Mouse (Mus musculus) right cerebral cortex, adult 18-20 months (tissue): ENCODE measurements around the gene Inf2.

Experiments used
- DNase-seq: peaks from one replicate; pipeline ENCODE4 v3.0.0; 2022; ENCODE audit warnings: mixed read lengths

The Inf2 gene

GRCm38 (mm10) chr12:112596454-112596853 lies 7.9 kb downstream of the Inf2 start:
- DNase-seq: no peak

GRCm38 (mm10) chr12:112596891-112597500 lies 8.4 kb downstream of the Inf2 start:
- no peak for DNase-seq

- peak; percentile 68 for DNase-seq
Measured at GRCm38 (mm10) chr12:112597618-112598017, 9.0 kb downstream of the Inf2 start.

- no peak for DNase-seq
Measured at GRCm38 (mm10) chr12:112599198-112599597, 10.6 kb downstream of the Inf2 start.

GRCm38 (mm10) chr12:112599942-112600611 lies 11.5 kb downstream of the Inf2 start:
- DNase-seq: no peak

- no peak for DNase-seq
Measured at GRCm38 (mm10) chr12:112604022-112604421, 15.4 kb downstream of the Inf2 start.

- no peak for DNase-seq
Measured at GRCm38 (mm10) chr12:112604709-112605649, 16.4 kb downstream of the Inf2 start.

GRCm38 (mm10) chr12:112605766-112606165 lies 17.2 kb downstream of the Inf2 start:
- DNase-seq: peak; percentile 81

GRCm38 (mm10) chr12:112606998-112607397 lies 18.4 kb downstream of the Inf2 start:
- no peak for DNase-seq

- no peak for DNase-seq
Measured at GRCm38 (mm10) chr12:112609031-112609430, 20.4 kb downstream of the Inf2 start.

GRCm38 (mm10) chr12:112616668-112617067 lies 28.1 kb downstream of the Inf2 start:
- no peak for DNase-seq

- peak; percentile 91 for DNase-seq
Measured at GRCm38 (mm10) chr12:112617184-112617583, 28.6 kb downstream of the Inf2 start.

GRCm38 (mm10) chr12:112617898-112618380 lies 29.4 kb downstream of the Inf2 start:
- peak; percentile 72 for DNase-seq

GRCm38 (mm10) chr12:112618981-112619685 lies 30.5 kb downstream of the Inf2 start:
- no peak for DNase-seq

GRCm38 (mm10) chr12:112619686-112620353 lies 31.2 kb downstream of the Inf2 start, which contains the start of gene Adssl1:
Adssl1 (plus strand) TSS chr12:112620045.
- DNase-seq: peak; percentile 62

- DNase-seq: no peak
Measured at GRCm38 (mm10) chr12:112620354-112621061, 31.9 kb downstream of the Inf2 start.

- DNase-seq: no peak
Measured at GRCm38 (mm10) chr12:112621900-112622299, 33.3 kb downstream of the Inf2 start.

- DNase-seq: peak; percentile 57
Measured at GRCm38 (mm10) chr12:112623742-112624141, 35.2 kb downstream of the Inf2 start.

GRCm38 (mm10) chr12:112625700-112626099 lies 37.1 kb downstream of the Inf2 start:
- no peak for DNase-seq

- DNase-seq: no peak
Measured at GRCm38 (mm10) chr12:112626455-112626854, 37.9 kb downstream of the Inf2 start.
